Mouse (Mus musculus): ENCODE data around the gene Vps52. TPM values are rescaled to one million over a fixed set of nuclear protein-coding genes. Genes with fewer than 3 reads are reported as not detected.

Gene Vps52
- polyA plus RNA-seq, 1 experiment from 2014 or later, result 43.8 TPM

Other genes starting within 250 kb of the Vps52 start
- gene March2, start 237.1 kb upstream of the Vps52 start, polyA plus RNA-seq (2014; fragmentation: Nextera tagmentation; extraction: Ambion mirVana), result 39.3 and 43.8 TPM in 2 replicates
- gene Rab11b, start 195.3 kb upstream of the Vps52 start, polyA plus RNA-seq (2014; fragmentation: Nextera tagmentation; extraction: Ambion mirVana), result 293 and 295 TPM in 2 replicates
- 14.9 and 18.6 TPM in 2 replicates for gene Angptl4, start 174.0 kb upstream of the Vps52 start, polyA plus RNA-seq (2014; fragmentation: Nextera tagmentation; extraction: Ambion mirVana)
- gene Kank3, start 145.3 kb upstream of the Vps52 start, polyA plus RNA-seq (2014; fragmentation: Nextera tagmentation; extraction: Ambion mirVana), result 23.5 TPM in 2 replicates
- gene Rps28, start 131.2 kb upstream of the Vps52 start, polyA plus RNA-seq (2014; fragmentation: Nextera tagmentation; extraction: Ambion mirVana), result 813 and 863 TPM in 2 replicates
- gene Ndufa7, start 131.2 kb upstream of the Vps52 start, polyA plus RNA-seq (2014; fragmentation: Nextera tagmentation; extraction: Ambion mirVana), result 432 and 435 TPM in 2 replicates
- gene Cd320, start 112.7 kb upstream of the Vps52 start, polyA plus RNA-seq (2014; fragmentation: Nextera tagmentation; extraction: Ambion mirVana), result 72.6 and 79.1 TPM in 2 replicates
- gene Gm7029, start 82.0 kb upstream of the Vps52 start, polyA plus RNA-seq (2014; fragmentation: Nextera tagmentation; extraction: Ambion mirVana), result not detected in 2 replicates
- 8.4 and 11.0 TPM in 2 replicates for gene Kifc1, start 65.2 kb upstream of the Vps52 start, polyA plus RNA-seq (2014; fragmentation: Nextera tagmentation; extraction: Ambion mirVana)
- gene Platr17, start 50.7 kb upstream of the Vps52 start, polyA plus RNA-seq (2014; fragmentation: Nextera tagmentation; extraction: Ambion mirVana), result not detected in 2 replicates
- gene Daxx, start 46.4 kb upstream of the Vps52 start, polyA plus RNA-seq (2014; fragmentation: Nextera tagmentation; extraction: Ambion mirVana), result 61.2 and 61.4 TPM in 2 replicates
- gene Tapbp, start 39.9 kb upstream of the Vps52 start, polyA plus RNA-seq (2014; fragmentation: Nextera tagmentation; extraction: Ambion mirVana), result 12.9 and 16.2 TPM in 2 replicates
- gene Zbtb22, start 39.9 kb upstream of the Vps52 start, polyA plus RNA-seq (2014; fragmentation: Nextera tagmentation; extraction: Ambion mirVana), result 10.5 and 11.2 TPM in 2 replicates
- gene Rgl2, start 26.3 kb upstream of the Vps52 start, polyA plus RNA-seq (2014; fragmentation: Nextera tagmentation; extraction: Ambion mirVana), result 38.7 and 42.6 TPM in 2 replicates
- 190 and 195 TPM in 2 replicates for gene Pfdn6, start 15.5 kb upstream of the Vps52 start, polyA plus RNA-seq (2014; fragmentation: Nextera tagmentation; extraction: Ambion mirVana)
- 29.5 and 33.4 TPM in 2 replicates for gene Wdr46, start 15.2 kb upstream of the Vps52 start, polyA plus RNA-seq (2014; fragmentation: Nextera tagmentation; extraction: Ambion mirVana)
- gene B3galt4, start 4.3 kb upstream of the Vps52 start, polyA plus RNA-seq (2014; fragmentation: Nextera tagmentation; extraction: Ambion mirVana), result 4.4 and 4.9 TPM in 2 replicates
- gene Rps18, start 189 bp downstream of the Vps52 start, polyA plus RNA-seq (2014; fragmentation: Nextera tagmentation; extraction: Ambion mirVana), result 1,341 and 1,360 TPM in 2 replicates
- gene H2-K1, start 44.5 kb downstream of the Vps52 start, polyA plus RNA-seq (2014; fragmentation: Nextera tagmentation; extraction: Ambion mirVana), result 20.2 and 23.1 TPM in 2 replicates
- 5.2 and 8.4 TPM in 2 replicates for gene Ring1, start 68.9 kb downstream of the Vps52 start, polyA plus RNA-seq (2014; fragmentation: Nextera tagmentation; extraction: Ambion mirVana)
- 48.1 and 52.7 TPM in 2 replicates for gene H2-Ke6, start 72.2 kb downstream of the Vps52 start, polyA plus RNA-seq (2014; fragmentation: Nextera tagmentation; extraction: Ambion mirVana)
- 89.7 and 108 TPM in 2 replicates for gene Slc39a7, start 75.9 kb downstream of the Vps52 start, polyA plus RNA-seq (2014; fragmentation: Nextera tagmentation; extraction: Ambion mirVana)
- 25.1 and 27.1 TPM in 2 replicates for gene Rxrb, start 76.0 kb downstream of the Vps52 start, polyA plus RNA-seq (2014; fragmentation: Nextera tagmentation; extraction: Ambion mirVana)
- gene Col11a2, start 83.6 kb downstream of the Vps52 start, polyA plus RNA-seq (2014; fragmentation: Nextera tagmentation; extraction: Ambion mirVana), result 1.5 and 2.9 TPM in 2 replicates
- 0.93 TPM in 1 of 2 replicates, not detected in the other for gene H2-Oa, start 136.5 kb downstream of the Vps52 start, polyA plus RNA-seq (2014; fragmentation: Nextera tagmentation; extraction: Ambion mirVana)
- 9.2 and 10.3 TPM in 2 replicates for gene H2-DMa, start 163.7 kb downstream of the Vps52 start, polyA plus RNA-seq (2014; fragmentation: Nextera tagmentation; extraction: Ambion mirVana)
- 116 and 133 TPM in 2 replicates for gene Brd2, start 166.8 kb downstream of the Vps52 start, polyA plus RNA-seq (2014; fragmentation: Nextera tagmentation; extraction: Ambion mirVana)
- gene H2-DMb2, start 187.5 kb downstream of the Vps52 start, polyA plus RNA-seq (2014; fragmentation: Nextera tagmentation; extraction: Ambion mirVana), result not detected in 2 replicates
- not detected in 2 replicates for gene H2-DMb1, start 197.3 kb downstream of the Vps52 start, polyA plus RNA-seq (2014; fragmentation: Nextera tagmentation; extraction: Ambion mirVana)
- gene Tap1, start 231.7 kb downstream of the Vps52 start, polyA plus RNA-seq (2014; fragmentation: Nextera tagmentation; extraction: Ambion mirVana), result 0.68 and 1.3 TPM in 2 replicates
- gene Psmb9, start 232.0 kb downstream of the Vps52 start, polyA plus RNA-seq (2014; fragmentation: Nextera tagmentation; extraction: Ambion mirVana), result 0.80 and 0.96 TPM in 2 replicates
- gene Psmb8, start 241.9 kb downstream of the Vps52 start, polyA plus RNA-seq (2014; fragmentation: Nextera tagmentation; extraction: Ambion mirVana), result 2.1 and 3.3 TPM in 2 replicates
- gene Tap2, start 247.7 kb downstream of the Vps52 start, polyA plus RNA-seq (2014; fragmentation: Nextera tagmentation; extraction: Ambion mirVana), result 0.59 and 0.60 TPM in 2 replicates

All from neural tube, embryonic 11.5 days (tissue).